Mouse (Mus musculus): ENCODE measurements around the gene Gpcpd1.
"Not testable (repeated sequence)": the region's sequence is repeated elsewhere in the genome, so short reads cannot be mapped to it uniquely, and the experiment has no call there.

The Gpcpd1 gene

GRCm38 (mm10) chr2:132587240-132587779, at the start of gene Gpcpd1:
Gpcpd1 (minus strand) TSS chr2:132587729.
- no peak for DNase-seq (ENCODE audit: low spot score)

GRCm38 (mm10) chr2:132636534-132636933, 49.0 kb upstream of the Gpcpd1 start:
- DNase-seq (ENCODE audit: low spot score) = no peak

GRCm38 (mm10) chr2:132628626-132629025, 41.1 kb upstream of the Gpcpd1 start:
- no peak for DNase-seq (ENCODE audit: low spot score)

GRCm38 (mm10) chr2:132623092-132623491, 35.6 kb upstream of the Gpcpd1 start:
- DNase-seq (ENCODE audit: low spot score) = no peak

GRCm38 (mm10) chr2:132617693-132618092, 30.2 kb upstream of the Gpcpd1 start:
- DNase-seq (ENCODE audit: low spot score) = no peak

GRCm38 (mm10) chr2:132613581-132614188, 26.2 kb upstream of the Gpcpd1 start:
- no peak for DNase-seq (ENCODE audit: low spot score)

- no peak for DNase-seq (ENCODE audit: low spot score)
Observed at GRCm38 (mm10) chr2:132611551-132612233, 24.2 kb upstream of the Gpcpd1 start.

GRCm38 (mm10) chr2:132607141-132608093, 19.9 kb upstream of the Gpcpd1 start:
- DNase-seq (ENCODE audit: low spot score) = no peak

- DNase-seq (ENCODE audit: low spot score) = no peak
Observed at GRCm38 (mm10) chr2:132605795-132606563, 18.4 kb upstream of the Gpcpd1 start.

GRCm38 (mm10) chr2:132604922-132605321, 17.4 kb upstream of the Gpcpd1 start:
- no peak for DNase-seq (ENCODE audit: low spot score)

- DNase-seq (ENCODE audit: low spot score) = no peak
Observed at GRCm38 (mm10) chr2:132603706-132604105, 16.2 kb upstream of the Gpcpd1 start.

GRCm38 (mm10) chr2:132601777-132602176, 14.2 kb upstream of the Gpcpd1 start:
- DNase-seq (ENCODE audit: low spot score) = no peak

- DNase-seq (ENCODE audit: low spot score) = no peak
Observed at GRCm38 (mm10) chr2:132600081-132600480, 12.6 kb upstream of the Gpcpd1 start.

- no peak for DNase-seq (ENCODE audit: low spot score)
Observed at GRCm38 (mm10) chr2:132599127-132599526, 11.6 kb upstream of the Gpcpd1 start.

- no peak for DNase-seq (ENCODE audit: low spot score)
Observed at GRCm38 (mm10) chr2:132597866-132598480, 10.4 kb upstream of the Gpcpd1 start.

- DNase-seq (ENCODE audit: low spot score) = no peak
Observed at GRCm38 (mm10) chr2:132597226-132597625, 9.7 kb upstream of the Gpcpd1 start.

GRCm38 (mm10) chr2:132595601-132596235, 8.2 kb upstream of the Gpcpd1 start:
- no peak for DNase-seq (ENCODE audit: low spot score)

- DNase-seq (ENCODE audit: low spot score) = no peak
Observed at GRCm38 (mm10) chr2:132592126-132592525, 4.6 kb upstream of the Gpcpd1 start.

GRCm38 (mm10) chr2:132591579-132591978, 4.0 kb upstream of the Gpcpd1 start:
- not testable (repeated sequence) for DNase-seq (ENCODE audit: low spot score)

GRCm38 (mm10) chr2:132589906-132590538, 2.5 kb upstream of the Gpcpd1 start:
- DNase-seq (ENCODE audit: low spot score) = no peak
